Mouse (Mus musculus) T-helper 2 cell (primary cell): ENCODE data around the gene Plekhs1.

ENCODE experiments used
- in situ Hi-C: fragments of 300-600 bp; cut with MboI, MseI; formaldehyde crosslinking; loops from one replicate; pipeline ENCODE4 v1.15.1; 2025; ENCODE audit warnings: high pct_unique_total_duplicates

Gene Plekhs1

DNA sequence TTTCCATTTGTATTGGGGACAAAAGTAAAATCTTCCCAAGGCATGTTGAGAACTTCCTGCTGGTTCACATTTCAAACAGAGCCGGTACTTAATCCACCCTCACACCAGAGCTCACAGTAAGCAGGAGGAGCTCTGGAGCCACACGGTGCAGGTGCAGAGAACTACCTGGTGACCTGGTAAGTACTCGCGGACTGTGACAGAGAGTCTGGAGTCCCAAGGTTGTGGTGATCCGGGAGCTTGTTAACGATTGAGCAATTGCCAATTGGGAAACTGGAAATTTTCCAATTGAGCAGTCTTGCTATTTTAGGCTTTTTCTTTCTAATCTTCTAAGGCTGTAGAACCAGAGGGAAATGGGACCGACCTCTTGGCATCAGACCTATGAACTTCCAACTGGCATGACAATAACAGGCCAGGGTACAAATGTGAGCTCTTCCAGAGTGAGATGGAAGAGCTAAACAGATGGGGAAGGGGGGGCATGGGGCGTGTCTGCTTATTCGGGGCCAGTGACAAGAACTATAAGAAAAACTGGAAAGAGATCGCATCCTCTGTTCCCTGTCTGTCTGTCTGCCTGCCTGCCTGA, at the start of gene Plekhs1:
TSS of gene Plekhs1 (plus strand) at position 119 of the 580 bp plus-strand sequence.
- in situ Hi-C loops = no loop called here

DNA sequence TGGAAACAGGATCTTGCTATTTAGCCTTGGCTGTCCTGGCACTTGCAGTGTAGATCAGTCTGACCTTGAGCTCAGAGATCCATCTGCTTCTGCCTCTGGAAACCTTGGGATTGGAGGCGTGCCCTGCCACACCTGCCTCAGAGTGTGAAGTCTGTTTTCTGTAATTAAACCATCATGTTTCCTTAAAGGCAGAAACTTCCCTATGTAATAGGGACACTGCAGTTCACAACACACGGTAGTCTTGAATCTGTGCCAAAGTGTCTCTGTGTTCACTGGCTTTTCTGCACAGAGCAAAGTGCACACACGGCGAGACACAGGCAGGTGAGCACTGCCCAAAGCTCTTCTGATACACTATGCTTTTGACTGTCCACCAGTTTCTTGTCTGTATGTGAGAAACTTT, 43.0 kb upstream of the Plekhs1 start:
- in situ Hi-C loops = no loop called here

DNA sequence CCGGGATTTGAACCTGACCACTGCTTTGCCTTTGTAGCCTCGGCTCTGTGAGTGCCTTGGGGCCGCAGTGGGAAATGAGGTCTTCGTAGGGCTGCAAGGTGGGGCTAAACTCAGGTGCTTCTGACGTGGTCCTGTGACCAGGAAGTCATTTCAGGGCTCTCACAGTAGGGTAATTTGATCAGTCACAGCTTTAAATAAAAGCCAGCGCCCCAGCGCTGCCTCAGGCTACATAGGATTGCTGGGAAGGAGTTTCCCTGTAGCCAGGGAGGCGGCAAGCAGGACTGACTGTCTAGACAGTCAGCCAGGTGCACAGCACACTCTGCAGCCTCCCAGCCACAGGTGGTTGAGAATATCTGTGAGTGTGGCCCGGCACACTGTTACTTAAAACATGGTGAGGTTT, 42.0 kb upstream of the Plekhs1 start:
- in situ Hi-C loops = no loop called here

DNA sequence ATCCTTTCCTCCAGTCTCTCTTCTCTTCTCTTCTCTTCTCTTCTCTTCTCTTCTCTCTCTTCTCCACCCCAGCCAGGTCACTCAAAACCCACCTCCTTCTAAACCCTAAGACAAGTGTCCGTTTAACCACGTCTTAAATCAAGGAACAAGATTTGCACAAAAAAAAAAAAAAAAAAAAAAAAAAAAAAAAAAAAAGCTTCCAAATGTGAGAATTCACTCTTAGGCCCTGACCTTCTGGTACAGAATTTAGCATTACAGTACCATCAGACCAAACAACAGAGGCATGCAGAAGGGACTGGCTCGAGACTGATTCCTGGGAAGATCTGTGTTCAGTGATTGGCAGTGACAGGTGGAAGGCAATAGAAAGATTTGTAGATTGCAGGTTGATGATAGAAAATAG, 41.1 kb upstream of the Plekhs1 start:
- in situ Hi-C loops = no loop called here

DNA sequence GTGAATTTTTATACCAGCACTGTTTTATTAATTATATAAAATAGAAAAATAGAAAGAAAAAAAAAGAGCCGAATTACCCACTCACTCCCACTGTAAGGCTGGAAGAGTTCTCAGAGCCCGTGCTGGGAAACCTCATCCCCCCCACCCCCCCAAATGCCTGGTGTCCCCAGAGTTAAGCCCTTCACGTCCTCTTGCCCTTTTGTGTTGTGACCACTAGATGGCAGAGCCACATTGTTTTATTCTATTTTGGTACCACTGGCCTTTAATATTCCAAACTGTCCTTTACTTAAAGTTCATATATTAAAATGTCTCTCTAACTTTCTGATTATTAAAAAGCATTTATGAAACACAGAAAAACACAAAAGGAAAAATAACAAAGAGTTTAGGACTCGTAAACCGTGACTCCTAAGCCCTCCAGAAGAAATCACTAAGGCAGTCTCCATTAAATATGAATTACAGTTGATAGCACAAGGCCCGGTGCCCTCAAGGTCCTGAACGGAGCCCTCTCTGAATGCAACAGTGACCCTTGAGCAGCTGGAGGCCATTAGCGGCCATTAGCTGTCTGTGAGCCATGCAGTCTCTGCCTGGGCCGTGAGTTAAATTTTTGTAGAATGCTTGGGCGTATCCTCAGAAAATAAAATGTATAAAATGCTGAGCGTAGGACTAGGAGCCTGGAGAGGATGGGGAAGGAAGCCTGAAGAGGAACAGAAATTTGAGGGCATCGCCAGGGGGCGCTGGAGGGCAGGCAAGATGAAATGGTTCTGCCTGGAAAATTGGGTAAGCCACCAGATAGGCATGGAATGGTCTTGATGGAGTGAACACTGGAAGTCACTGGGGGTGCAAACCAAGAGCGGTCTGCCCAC, 38.7 kb upstream of the Plekhs1 start:
- in situ Hi-C loops = no loop called here

DNA sequence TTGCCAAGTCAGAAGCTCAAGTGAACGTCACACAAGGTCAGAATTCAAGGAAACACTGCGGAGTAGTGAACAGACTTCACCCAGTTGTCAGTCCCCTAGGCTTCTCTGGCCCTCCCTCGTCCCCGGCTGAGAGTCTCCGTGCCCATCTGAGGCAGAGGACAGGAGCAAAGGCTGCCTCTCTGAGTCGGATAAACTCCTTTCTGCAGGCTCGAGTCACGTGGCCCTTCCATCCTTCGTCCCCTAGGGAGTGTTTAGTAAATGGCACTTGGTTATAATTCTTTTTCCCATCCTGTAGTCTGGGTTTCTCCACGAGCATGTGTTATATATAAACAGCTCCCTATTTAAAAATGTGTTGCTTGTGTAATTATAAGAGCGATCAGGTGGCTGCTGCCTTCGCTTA, 38.1 kb upstream of the Plekhs1 start:
- in situ Hi-C loops = no loop called here

DNA sequence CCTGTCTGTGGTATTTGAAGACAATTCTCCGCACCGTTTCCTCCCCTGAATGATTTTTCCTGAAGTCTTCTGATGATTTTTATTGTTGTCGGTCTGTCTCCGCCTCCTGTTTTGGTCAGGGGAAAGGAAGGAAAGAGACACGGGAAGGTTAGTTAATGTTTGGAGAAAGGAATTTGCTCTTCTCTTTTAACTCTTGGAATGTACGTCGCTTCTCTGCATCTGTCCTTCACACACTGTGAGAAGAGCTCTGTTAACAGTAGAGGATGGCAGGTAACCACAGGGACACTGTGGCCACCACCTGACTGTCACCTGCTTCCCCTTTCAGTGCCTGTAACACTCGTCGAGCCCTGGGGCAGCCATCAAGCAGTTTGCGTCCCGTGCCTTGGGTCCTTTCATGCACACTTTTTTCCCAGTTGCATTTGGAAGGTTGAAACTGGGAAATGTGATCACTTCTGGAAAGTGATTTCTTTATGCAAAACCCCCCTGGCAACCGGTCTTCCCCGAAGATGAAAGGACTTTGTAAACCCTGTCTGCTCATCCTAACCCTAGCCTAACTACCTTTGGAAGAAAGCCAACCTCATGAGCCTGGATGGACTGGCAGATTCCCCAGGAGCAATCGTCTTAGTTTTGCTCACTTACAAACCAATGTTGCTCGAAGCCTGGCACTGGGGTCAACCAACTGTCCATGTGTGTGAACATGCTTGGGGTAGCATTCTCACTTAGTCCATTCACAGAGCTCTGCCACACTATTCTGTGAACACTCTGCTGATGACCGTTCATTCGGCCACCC, 36.6 kb upstream of the Plekhs1 start:
- in situ Hi-C loops = no loop called here

DNA sequence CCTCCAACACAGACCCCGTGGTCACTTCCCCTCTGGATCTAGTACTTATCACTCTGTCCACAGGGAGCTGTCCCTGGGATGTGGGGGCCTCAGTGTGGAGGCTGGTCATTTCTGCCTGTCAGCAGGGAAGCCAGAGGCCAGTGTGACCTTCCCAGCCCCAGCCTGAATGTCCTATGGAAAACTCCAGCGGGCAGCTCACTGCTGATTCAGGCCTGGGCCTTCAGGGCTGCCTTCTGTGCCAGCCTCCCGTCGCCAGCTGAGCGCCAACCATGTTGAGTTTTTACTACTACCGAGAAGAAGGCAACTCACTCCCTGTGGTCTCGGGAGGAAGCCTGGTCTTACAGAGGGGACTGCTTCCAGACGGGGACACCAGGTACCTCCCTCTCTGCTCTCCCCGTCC, 35.9 kb upstream of the Plekhs1 start:
- in situ Hi-C loops = no loop called here

DNA sequence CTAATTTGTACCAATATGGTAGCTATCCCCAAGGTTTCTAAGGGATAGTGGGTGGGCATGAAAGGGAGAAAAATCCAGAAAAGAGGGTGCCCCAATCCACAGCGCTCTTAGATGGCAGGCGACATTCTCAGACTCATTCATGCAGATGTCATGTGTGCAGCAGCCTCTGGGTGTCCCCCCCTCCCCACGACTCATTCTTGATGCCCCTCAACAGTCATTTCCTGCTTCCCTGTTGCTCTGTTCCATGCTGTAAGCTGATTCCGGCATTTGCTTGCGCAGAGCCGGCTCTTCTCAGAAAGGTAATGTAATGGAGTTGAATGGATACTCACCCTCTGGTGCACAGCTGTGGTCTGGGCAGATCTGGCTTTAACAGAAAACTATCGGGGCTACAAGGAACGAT, 31.1 kb upstream of the Plekhs1 start:
- in situ Hi-C loops = no loop called here

DNA sequence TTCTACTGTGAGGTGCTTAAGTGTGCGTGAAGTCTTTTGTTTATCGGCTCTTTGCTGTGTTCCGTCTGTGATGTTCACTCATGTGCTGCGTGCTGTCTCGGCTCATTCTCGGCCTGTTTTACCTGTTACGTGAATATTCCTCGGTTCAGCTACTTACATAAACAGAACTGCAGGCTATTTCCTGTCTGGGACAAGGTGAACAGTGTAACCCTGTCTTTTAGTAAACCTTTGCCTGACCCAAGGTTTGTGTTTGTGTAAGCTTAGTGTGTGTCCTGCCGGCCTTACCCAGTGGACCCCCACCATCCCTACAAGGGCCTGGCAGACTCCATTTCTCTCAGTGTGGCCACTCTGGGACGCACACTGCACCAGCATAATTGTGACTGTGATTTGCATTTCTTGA, 28.7 kb upstream of the Plekhs1 start:
- in situ Hi-C loops = no loop called here

DNA sequence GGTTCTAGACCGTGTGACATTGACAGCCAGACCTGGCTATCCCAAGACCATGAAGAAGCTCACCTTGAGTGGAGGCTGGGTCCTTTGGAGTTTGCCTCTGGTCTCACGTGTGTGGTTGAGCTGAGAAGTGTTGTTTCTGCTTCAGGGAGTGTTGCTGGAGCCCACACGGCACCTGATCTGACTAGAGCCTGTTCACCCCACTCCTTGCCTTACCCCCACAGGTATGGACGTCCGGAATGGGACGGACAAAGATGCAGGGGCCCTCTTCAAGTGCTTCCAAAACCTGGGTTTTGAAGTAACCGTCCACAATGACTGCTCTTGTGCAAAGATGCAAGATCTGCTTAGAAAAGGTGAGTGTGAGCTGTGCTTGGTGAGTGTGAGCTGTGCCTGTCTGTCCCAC, 27.9 kb upstream of the Plekhs1 start:
- in situ Hi-C loops = no loop called here

DNA sequence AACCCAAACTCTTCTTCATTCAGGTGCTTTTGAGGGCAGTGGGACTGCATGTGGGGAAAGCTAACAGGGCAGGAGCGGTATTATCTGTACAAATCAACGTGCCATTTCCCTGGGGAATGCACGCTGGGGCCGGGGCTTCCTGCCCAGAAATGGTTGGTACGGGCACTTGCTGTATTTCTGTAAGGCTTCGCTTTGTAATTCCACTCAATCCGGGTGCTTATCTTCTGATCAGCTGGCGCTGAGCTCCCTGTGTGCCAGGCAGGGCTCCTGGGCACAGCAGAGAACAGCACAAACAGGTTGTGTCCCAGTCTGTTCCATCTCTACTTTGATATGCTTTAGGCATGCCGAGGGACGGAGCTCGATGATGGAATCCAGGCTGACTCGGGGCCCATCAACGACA, 25.1 kb upstream of the Plekhs1 start:
- in situ Hi-C loops = no loop called here

DNA sequence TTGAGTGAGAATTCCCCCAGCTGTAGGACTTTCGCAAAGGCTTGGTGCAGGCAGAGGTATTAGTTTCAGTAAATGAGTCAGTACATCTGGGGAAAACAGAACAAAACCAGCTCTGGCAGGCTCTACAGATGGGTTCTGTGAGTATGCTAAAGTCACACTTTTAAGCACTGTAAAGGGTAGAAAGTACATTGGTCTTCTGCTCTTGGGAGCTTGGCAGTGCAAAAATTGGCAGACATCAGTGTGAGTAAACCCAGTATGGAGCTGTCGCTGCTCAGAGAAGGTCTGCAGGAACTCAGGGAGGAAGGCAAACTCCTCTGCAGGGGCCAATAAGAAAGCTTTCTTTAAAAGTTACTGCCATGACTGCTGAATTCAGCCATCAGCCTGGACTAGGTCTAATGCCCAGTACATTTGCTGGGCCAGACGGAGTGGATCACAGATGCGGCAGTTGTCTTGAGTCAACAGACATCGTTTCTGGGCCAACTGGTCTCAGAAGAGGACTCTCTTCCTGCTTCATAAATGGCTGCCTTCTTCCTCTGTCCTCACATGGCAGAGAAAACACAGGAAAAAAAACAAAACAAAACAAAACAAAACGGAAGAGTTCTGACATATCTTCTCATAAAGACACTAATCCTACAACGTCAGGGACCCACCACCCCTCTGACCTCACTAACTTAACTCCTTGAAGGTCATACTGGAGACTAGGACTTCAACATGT, 22.9 kb upstream of the Plekhs1 start:
- in situ Hi-C loops = no loop called here

DNA sequence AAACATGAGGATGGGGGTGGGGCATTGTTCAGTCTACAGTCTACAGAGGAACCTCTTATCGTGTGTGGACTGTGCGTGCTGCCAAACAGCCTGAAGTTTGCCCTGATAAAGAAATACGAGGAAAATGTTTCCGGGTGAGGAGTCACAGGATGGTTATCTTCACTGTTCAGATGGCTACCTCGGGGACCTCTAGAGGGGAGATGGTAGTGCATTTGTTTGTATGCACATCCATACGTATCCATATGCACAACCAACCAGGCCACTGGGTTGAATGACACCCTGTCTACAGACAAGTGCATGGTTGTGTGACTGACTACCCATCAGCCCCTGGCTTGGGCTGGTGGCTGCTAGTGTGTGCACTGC, 22.4 kb upstream of the Plekhs1 start:
- in situ Hi-C loops = no loop called here

DNA sequence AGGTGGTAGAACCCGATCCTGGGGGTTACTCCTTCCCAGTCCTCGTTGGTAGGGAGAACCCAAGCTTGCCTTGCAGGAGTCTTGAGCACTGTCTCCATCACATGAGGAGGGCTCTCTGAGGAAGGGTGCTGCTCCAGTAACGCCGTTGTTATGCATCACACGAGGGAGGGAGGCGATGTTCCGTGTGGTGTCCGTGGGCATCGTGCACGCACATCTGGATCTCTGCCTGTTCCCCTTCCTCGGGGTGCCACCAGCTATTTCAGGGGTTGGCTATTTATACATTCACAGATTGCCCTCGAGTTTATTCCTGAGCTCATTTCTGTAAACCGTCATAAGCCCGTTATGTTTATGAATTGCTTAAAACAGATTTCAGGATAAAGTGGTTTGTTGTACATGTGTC, 18.0 kb upstream of the Plekhs1 start:
- in situ Hi-C loops = no loop called here

DNA sequence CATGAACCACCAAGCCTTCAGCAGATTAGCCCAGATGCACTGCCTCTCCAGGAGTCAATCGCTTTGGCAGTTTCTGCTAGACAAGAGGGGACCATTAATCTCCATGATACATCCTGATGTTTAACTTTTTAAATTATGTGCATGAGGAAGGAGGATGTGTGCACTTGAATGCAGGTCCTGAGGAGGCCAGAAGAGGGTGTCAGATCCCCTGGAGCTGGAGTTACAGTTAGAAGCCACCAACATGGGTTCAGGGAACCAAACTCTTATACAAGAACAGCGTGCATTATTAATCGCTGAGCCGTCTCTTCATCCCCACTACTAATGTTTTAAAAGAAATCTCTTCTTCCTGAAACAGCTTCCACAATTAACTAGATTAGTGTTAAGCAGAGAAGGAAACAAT, 12.7 kb upstream of the Plekhs1 start:
- in situ Hi-C loops = no loop called here

DNA sequence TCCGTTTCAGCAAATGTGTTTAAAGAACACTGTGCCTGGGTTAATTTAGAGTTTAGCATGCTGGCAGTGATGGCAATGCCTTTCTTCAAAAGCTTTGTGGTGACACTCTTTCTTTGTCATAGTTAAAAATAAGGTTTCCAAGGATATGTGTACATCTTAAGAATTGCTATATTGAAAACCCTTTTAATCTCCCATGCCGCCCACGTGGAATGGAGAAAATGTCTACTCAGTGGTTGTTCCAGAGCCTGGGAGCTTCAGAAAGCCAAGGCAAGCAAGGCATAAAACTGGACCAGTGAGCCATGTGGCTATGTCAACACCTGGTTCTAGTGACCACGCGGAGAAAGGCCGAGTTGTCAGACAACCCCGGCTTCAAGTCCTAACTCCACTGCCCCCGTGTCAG, 11.9 kb upstream of the Plekhs1 start:
- in situ Hi-C loops = no loop called here

DNA sequence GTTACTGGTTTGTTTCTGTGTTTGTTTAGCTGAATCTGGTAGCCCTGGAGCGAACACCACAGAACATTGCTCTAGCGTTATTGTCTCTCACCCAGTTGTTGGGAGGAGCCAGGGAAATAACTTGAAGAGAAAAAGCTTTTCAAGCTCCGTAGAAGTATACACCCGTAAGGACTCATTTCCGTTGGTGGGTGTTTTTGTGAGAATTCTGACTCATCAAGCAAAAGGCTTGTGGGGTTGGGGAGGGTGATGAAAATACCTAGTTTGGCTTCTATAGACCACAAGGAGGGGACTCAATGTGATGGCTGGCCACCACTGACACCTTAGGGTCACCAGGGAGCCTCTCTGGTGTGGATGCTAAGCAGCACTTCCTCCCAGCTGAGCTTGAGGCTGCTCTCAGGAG, 10.5 kb upstream of the Plekhs1 start:
- in situ Hi-C loops = no loop called here

DNA sequence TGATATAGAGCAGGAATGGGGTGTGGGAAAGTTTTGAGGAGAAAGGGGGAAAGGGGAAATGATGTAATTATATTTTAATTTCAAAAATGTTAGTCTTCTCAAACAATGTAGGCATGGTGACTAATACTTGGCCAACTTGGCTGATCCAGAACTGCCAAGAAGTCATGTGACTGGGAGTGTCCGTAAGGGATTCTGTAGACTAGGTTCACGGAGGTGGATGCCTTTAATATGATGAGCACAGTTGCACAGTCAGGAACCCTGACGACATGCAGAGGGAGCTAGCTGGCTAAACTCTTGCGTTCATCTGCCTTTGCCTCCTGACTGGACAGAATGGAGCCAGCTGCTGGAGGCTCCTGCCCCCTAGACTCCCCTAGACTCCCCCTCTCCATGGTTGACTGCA, 9.6 kb upstream of the Plekhs1 start:
- in situ Hi-C loops = no loop called here

DNA sequence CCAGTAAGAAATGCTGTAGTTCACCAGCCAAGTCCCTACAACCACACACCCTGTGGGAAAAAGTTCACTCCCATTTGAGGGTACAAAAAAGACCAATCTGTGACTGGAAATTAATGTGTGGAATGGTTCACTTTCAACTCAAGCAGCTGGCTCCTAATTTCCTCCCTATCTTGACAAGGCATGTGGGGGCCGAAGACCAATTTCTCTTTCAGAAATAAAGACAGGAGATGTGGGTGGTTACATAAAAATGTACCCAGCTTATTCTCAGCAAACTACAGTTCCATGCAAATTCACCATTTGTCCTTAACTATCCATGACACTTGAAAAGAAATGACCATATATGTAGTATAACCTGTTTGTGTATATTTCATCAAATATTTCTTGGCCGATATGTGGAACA, 9.0 kb upstream of the Plekhs1 start:
- in situ Hi-C loops = no loop called here

DNA sequence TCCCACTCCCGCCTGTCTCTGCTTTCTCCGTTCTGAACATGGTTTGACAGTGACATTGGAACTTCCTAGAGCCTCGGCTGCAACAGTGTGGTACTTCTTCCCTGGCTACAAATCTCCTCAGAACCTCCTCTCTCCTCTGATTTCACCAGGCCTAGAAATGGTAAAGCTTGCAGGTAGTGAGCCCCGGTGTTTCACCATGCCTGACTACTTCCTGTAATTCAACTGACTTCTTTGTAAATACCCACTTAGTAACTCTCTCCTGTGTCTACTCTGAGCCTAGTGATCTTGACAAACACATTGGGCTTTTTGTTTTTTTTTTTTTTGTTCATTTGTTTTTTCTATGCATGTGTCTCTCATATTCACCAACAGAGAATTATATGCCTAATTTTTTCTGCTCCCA, 6.6 kb upstream of the Plekhs1 start:
- in situ Hi-C loops = no loop called here

DNA sequence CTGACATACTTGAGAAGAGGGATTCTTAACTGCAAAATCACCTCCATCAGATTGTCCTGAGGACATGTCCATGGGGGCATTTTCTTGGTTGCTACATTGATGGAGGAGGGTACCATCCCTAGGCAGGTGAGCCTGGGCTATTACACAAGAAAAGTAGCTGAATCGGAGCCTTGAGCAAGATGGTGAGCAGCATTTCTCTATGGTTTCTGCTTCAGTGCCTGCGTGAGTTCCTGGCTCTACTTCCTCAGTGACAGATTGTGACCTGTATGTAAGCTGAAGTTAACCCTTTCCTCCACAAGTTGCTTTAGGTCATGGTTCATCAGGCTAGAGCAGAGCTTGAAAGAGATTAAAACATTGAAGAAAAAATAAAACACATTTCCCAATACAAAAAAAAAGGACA, 6.1 kb upstream of the Plekhs1 start:
- in situ Hi-C loops = no loop called here
